Mouse (Mus musculus): Measurements from ENCODE around the gene Gm45902. TPM values are rescaled to one million over a fixed set of nuclear protein-coding genes. Genes with fewer than 3 reads are reported as not detected.

Gene Gm45902
- polyA plus RNA-seq, 1 experiment from 2014 or later, result 8.8 TPM

DNA sequence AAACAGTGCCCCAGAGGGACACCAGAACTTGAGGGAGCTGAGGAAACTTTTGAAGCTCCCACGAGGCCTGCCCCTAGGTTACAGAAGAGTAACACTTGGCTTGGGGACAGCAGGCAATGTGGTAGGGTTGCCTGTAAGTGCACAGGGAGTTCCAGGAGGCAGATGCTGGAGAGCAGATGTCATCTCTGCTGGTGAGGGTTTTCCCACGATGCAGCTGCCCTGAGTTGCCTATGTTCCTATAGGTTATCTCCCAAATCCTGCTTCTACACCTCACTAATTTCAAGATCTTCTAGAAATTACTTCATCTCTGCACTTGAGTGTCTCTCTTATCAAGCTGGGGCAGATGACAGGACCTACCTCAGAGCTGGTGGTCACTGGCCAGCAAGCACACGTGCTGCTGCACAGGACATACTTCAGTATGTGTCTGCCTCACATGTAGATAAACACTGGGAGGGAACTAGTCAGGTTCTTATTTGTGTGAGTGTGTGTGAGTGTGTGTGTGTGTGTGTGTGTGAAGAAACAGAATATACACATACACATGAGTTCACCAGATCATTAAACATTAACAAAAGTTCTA, 18.7 kb downstream of the Gm45902 start:
- ATAC-seq (ENCODE audit: low FRiP score), result no peak
- no peak overlapping the region for H3K27ac ChIP-seq
- DNase-seq (ENCODE audit: low spot score), result no peak
- H3K9me3 ChIP-seq (ENCODE audit: control insufficient read depth, low read length), result no peaks in the 10 kb centered on the region
- no peak overlapping the region for H3K4me3 ChIP-seq (replicated peaks; ENCODE audit: low read length)
- WGBS, result 93% methylated on average over 3 of the region's 3 CpGs
- no peaks in the 10 kb centered on the region for H3K4me1 ChIP-seq (replicated peaks; ENCODE audit: control insufficient read depth, insufficient read depth, low read length)
- H3K9ac ChIP-seq, result no peak overlapping the region
- H3K36me3 ChIP-seq (replicated peaks; ENCODE audit: control insufficient read depth, insufficient read depth), result peaks cover 83% of the 10 kb centered on the region
- H3K27me3 ChIP-seq (ENCODE audit: control insufficient read depth, insufficient read depth, low read length), result no peaks in the 10 kb centered on the region
- no peak overlapping the region for H3K4me2 ChIP-seq (replicated peaks)

DNA sequence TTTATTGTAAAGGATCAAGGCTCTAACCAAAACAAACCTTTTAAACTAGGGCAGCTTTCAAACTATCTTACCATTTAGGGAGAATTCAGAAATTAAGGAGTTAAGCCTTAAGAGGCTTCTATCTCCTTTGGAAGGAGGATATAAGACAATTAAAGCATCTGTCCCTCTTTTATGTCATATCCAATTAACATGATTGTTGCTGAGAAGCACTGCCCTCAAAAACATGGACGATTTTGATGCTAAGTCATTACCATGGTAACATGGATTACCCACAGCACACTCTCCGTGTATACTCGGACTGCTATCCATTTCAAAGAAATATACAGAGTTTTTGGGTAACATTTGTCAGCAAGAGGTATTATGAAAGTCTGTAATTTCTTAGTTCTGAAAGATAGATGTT, 22.8 kb downstream of the Gm45902 start:
- WGBS, result 80% methylated on average over 3 of the region's 3 CpGs
- ATAC-seq (ENCODE audit: low FRiP score), result no peak
- H3K27ac ChIP-seq, result no peak overlapping the region
- DNase-seq (ENCODE audit: low spot score), result no peak
- H3K4me1 ChIP-seq (replicated peaks; ENCODE audit: control insufficient read depth, insufficient read depth, low read length), result no peaks in the 10 kb centered on the region
- peaks cover 53% of the 10 kb centered on the region for H3K36me3 ChIP-seq (replicated peaks; ENCODE audit: control insufficient read depth, insufficient read depth)
- H3K9ac ChIP-seq, result no peak overlapping the region
- H3K9me3 ChIP-seq (ENCODE audit: control insufficient read depth, low read length), result no peaks in the 10 kb centered on the region
- H3K4me3 ChIP-seq (replicated peaks; ENCODE audit: low read length), result no peak overlapping the region
- H3K4me2 ChIP-seq (replicated peaks), result no peak overlapping the region
- H3K27me3 ChIP-seq (ENCODE audit: control insufficient read depth, insufficient read depth, low read length), result no peaks in the 10 kb centered on the region

DNA sequence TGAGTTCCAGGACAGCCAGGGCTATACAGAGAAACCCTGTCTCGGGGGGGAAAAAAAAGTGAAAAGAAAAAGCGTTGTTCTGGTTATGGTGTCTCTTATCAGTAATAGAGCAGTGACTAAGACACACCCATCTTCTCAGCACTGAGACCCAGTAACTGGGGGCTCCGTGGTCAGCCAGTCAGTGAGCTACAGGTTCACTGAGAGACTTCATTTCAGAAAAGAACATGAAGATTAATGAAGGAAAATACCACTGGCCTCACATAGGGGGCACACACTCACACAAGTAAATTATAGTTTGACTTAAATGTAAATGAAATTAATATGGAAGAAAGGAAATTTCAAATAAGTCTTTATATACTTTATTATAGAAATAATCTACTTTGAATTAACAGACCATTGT, 32.4 kb downstream of the Gm45902 start:
- Histone ChIP-seq H3K4me2 (replicated peaks) (no peak overlapping the region), H3K9me3 (ENCODE audit: control insufficient read depth, low read length) (no peaks in the 10 kb centered on the region), H3K36me3 (replicated peaks; ENCODE audit: control insufficient read depth, insufficient read depth) (no peaks in the 10 kb centered on the region), H3K27me3 (ENCODE audit: control insufficient read depth, insufficient read depth, low read length) (no peaks in the 10 kb centered on the region), H3K4me1 (replicated peaks; ENCODE audit: control insufficient read depth, insufficient read depth, low read length) (no peaks in the 10 kb centered on the region), H3K4me3 (replicated peaks; ENCODE audit: low read length) (no peak overlapping the region), H3K9ac (no peak overlapping the region), H3K27ac (no peak overlapping the region)
- DNase-seq (ENCODE audit: low spot score) (no peak), ATAC-seq (ENCODE audit: low FRiP score) (no peak)
- 87% methylated on average over 3 of the region's 3 CpGs for WGBS

GRCm38 (mm10) chr2:3475746-3476251, 36.8 kb downstream of the Gm45902 start:
- 70% methylated on average over 3 of the region's 3 CpGs for WGBS
- Histone ChIP-seq H3K4me1 (replicated peaks; ENCODE audit: control insufficient read depth, insufficient read depth, low read length) (peaks cover 11% of the 10 kb centered on the region), H3K9me3 (ENCODE audit: control insufficient read depth, low read length) (no peaks in the 10 kb centered on the region), H3K36me3 (replicated peaks; ENCODE audit: control insufficient read depth, insufficient read depth) (no peaks in the 10 kb centered on the region), H3K27me3 (ENCODE audit: control insufficient read depth, insufficient read depth, low read length) (no peaks in the 10 kb centered on the region), H3K4me2 (replicated peaks) (peak overlapping the region; percentile 79), H3K27ac (no peak overlapping the region), H3K9ac (no peak overlapping the region), H3K4me3 (replicated peaks; ENCODE audit: low read length) (no peak overlapping the region; the same call in 1 of the 2 replicates)
- no peak for ATAC-seq (ENCODE audit: low FRiP score)
- DNase-seq (ENCODE audit: low spot score), result no peak

DNA sequence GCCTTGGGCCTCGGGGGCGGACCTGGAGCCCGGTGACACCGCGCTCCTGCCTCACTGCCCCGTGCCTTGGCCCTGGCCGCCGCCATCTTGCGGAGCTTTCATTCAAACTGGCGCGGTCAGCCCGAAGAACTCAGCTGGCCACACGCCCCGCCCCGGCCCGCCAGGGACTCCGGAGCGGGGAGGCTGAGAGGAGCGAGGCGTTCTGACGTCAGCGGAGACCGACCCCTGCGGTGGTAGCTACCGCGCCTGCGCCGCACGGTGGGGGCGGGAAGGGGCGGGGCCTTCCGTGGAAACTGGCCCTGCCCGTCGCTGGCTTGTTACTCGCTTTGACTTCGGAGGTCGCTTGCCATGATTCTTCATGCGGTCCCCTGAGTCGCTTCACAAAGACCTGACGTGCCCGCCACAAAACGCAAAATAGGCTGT, 37.7 kb downstream of the Gm45902 start, which contains the start of gene Suv39h2:
TSS of gene Suv39h2 (minus strand) at position 171 of the 423 bp plus-strand sequence.
- peak within 1 kb of the TSS; percentile 88 for H3K4me3 ChIP-seq (replicated peaks; ENCODE audit: low read length)
- H3K36me3 ChIP-seq (replicated peaks; ENCODE audit: control insufficient read depth, insufficient read depth), result 0 out of 2 replicates have a peak, but pooled peaks cover 6% of the 10 kb centered on the region
- peak within 1 kb of the TSS; percentile 79 for H3K4me2 ChIP-seq (replicated peaks)
- under 1% methylated on average over 41 of the region's 42 CpGs for WGBS
- H3K9me3 ChIP-seq (ENCODE audit: control insufficient read depth, low read length), result no peaks in the 10 kb centered on the region
- no peaks in the 10 kb centered on the region for H3K27me3 ChIP-seq (ENCODE audit: control insufficient read depth, insufficient read depth, low read length)
- DNase-seq (ENCODE audit: low spot score), result peak; percentile 98
- peak within 1 kb of the TSS; percentile 87 for H3K27ac ChIP-seq
- H3K4me1 ChIP-seq (replicated peaks; ENCODE audit: control insufficient read depth, insufficient read depth, low read length), result peaks cover 11% of the 10 kb centered on the region
- ATAC-seq (ENCODE audit: low FRiP score), result peak; percentile 96
- peak within 1 kb of the TSS; percentile 79 for H3K9ac ChIP-seq

- DNase-seq (ENCODE audit: low spot score), result peak; percentile 79
- Histone ChIP-seq H3K9ac (peak overlapping the region; percentile 79), H3K36me3 (replicated peaks; ENCODE audit: control insufficient read depth, insufficient read depth) (0 out of 2 replicates have a peak, but pooled peaks cover 6% of the 10 kb centered on the region), H3K27ac (peak overlapping the region; percentile 87), H3K4me1 (replicated peaks; ENCODE audit: control insufficient read depth, insufficient read depth, low read length) (peaks cover 11% of the 10 kb centered on the region), H3K27me3 (ENCODE audit: control insufficient read depth, insufficient read depth, low read length) (no peaks in the 10 kb centered on the region), H3K9me3 (ENCODE audit: control insufficient read depth, low read length) (no peaks in the 10 kb centered on the region), H3K4me2 (replicated peaks) (peak overlapping the region; percentile 79), H3K4me3 (replicated peaks; ENCODE audit: low read length) (peak overlapping the region; percentile 88)
- ATAC-seq (ENCODE audit: low FRiP score), result peak; percentile 74
- WGBS, result under 1% methylated on average over 46 of the region's 46 CpGs
Observed at GRCm38 (mm10) chr2:3474361-3474805, 38.2 kb downstream of the Gm45902 start.

DNA sequence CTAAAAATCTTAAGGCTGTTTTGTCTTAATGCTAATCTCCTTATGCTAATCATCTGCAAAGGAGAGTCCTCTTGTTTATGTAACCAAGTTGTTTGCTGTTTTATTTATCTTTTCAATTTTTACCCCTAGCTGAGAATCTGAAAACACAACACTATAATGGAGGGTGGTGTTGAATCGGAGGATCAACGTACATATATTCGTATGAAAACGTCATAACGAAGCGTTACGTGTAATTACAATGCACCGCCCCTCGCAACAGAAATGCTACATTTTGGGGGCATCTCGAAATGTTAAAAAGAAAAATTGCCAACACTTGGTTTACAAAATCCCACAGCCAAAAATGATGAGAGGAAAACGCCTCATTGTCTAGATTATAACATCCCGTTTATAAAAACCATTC, 38.7 kb downstream of the Gm45902 start:
- 1% methylated on average over 12 of the region's 12 CpGs for WGBS
- no peak for DNase-seq (ENCODE audit: low spot score)
- H3K4me1 ChIP-seq (replicated peaks; ENCODE audit: control insufficient read depth, insufficient read depth, low read length), result peaks cover 11% of the 10 kb centered on the region
- ATAC-seq (ENCODE audit: low FRiP score), result no peak
- H3K9ac ChIP-seq, result peak overlapping the region; percentile 79
- H3K36me3 ChIP-seq (replicated peaks; ENCODE audit: control insufficient read depth, insufficient read depth), result 0 out of 2 replicates have a peak, but pooled peaks cover 6% of the 10 kb centered on the region
- no peaks in the 10 kb centered on the region for H3K9me3 ChIP-seq (ENCODE audit: control insufficient read depth, low read length)
- peak overlapping the region; percentile 79 for H3K4me2 ChIP-seq (replicated peaks)
- H3K27me3 ChIP-seq (ENCODE audit: control insufficient read depth, insufficient read depth, low read length), result no peaks in the 10 kb centered on the region
- peak overlapping the region; percentile 88 for H3K4me3 ChIP-seq (replicated peaks; ENCODE audit: low read length)
- H3K27ac ChIP-seq, result peak overlapping the region; percentile 87

DNA sequence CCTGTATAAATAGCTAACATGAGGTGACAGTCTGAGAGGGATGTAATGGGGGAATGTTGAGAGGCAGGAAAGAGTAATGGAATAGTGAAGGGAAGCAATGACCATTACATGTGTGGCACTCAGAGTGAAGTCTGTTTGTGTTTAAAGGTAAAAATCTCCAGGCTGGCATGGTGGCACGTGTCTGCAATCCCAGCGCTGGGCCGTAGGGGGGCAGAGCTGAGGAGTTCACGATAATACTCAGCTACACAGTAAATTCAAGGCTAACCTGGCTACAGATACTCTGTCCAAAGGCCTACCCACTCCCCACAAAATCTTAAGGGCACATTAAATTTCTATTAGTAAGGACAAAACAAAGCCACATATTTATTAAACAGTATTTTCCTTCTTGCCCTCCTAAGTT, 56.0 kb downstream of the Gm45902 start:
- H3K4me1 ChIP-seq (replicated peaks; ENCODE audit: control insufficient read depth, insufficient read depth, low read length), result no peaks in the 10 kb centered on the region
- no peak for ATAC-seq (ENCODE audit: low FRiP score)
- no peaks in the 10 kb centered on the region for H3K27me3 ChIP-seq (ENCODE audit: control insufficient read depth, insufficient read depth, low read length)
- DNase-seq (ENCODE audit: low spot score), result no peak
- no peak overlapping the region for H3K4me2 ChIP-seq (replicated peaks)
- WGBS, result 90% methylated on average over 4 of the region's 4 CpGs
- peaks cover 69% of the 10 kb centered on the region for H3K36me3 ChIP-seq (replicated peaks; ENCODE audit: control insufficient read depth, insufficient read depth)
- H3K27ac ChIP-seq, result no peak overlapping the region
- H3K9me3 ChIP-seq (ENCODE audit: control insufficient read depth, low read length), result no peaks in the 10 kb centered on the region
- H3K4me3 ChIP-seq (replicated peaks; ENCODE audit: low read length), result no peak overlapping the region
- H3K9ac ChIP-seq, result no peak overlapping the region
